Mouse (Mus musculus): ENCODE measurements around the gene Olfr661. TPM values are rescaled to one million over a fixed set of nuclear protein-coding genes. Genes with fewer than 3 reads are reported as not detected.

The Olfr661 gene
- polyA plus RNA-seq (2014; fragmentation: Nextera tagmentation; extraction: Ambion mirVana): not detected in 2 replicates

DNA sequence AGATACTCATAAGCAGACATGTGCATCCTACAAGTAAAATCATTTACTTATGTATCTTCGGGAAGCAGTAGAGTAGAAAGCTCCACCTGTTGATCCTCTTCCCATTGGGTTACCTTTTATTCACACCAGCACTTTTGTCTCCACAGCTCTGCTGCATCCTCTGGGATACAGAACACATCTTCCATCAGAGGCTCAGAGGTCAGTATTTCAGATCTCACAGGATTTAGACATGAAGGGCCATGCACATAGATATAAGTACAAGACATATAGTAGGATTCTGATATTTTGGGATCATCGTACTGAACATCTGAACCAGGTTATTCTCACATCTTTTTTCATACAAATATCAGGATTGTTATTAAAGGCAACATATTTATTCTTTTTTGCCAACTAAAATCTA lies at the start of gene Olfr661:
TSS of gene Olfr661 (plus strand) at position 301 of the 400 bp plus-strand sequence.
- no peaks in the 10 kb centered on the region for H3K4me1 ChIP-seq (ENCODE audit: control insufficient read depth in 2 of 2, insufficient read depth in 2 of 2, low read length in 2 of 2)
- WGBS: 70% methylated on average over 2 of the region's 2 CpGs
- no peak within 1 kb of the TSS for H3K4me2 ChIP-seq (ENCODE audit: low read length)
- H3K36me3 ChIP-seq (ENCODE audit: control insufficient read depth, insufficient read depth, low read length): no peaks in the 10 kb centered on the region
- no peak within 1 kb of the TSS for H3K9ac ChIP-seq (ENCODE audit: low read length)
- H3K9me3 ChIP-seq (ENCODE audit: control insufficient read depth, low read length): no peaks in the 10 kb centered on the region
- ATAC-seq (ENCODE audit: insufficient number of reproducible peaks, insufficient read depth, low FRiP score, low read depth): no peak
- H3K4me3 ChIP-seq (ENCODE audit: control insufficient read depth in 1 of 2, insufficient read depth in 1 of 2, low read depth in 1 of 2, low read length in 2 of 2): no peak within 1 kb of the TSS
- H3K27ac ChIP-seq (replicated peaks in 1 of 2; ENCODE audit: control insufficient read depth in 1 of 2, insufficient read depth in 1 of 2, low read depth in 2 of 2, low read length in 2 of 2): no peak within 1 kb of the TSS
- H3K27me3 ChIP-seq (ENCODE audit: control insufficient read depth, insufficient read depth, low read length): no peaks in the 10 kb centered on the region

DNA sequence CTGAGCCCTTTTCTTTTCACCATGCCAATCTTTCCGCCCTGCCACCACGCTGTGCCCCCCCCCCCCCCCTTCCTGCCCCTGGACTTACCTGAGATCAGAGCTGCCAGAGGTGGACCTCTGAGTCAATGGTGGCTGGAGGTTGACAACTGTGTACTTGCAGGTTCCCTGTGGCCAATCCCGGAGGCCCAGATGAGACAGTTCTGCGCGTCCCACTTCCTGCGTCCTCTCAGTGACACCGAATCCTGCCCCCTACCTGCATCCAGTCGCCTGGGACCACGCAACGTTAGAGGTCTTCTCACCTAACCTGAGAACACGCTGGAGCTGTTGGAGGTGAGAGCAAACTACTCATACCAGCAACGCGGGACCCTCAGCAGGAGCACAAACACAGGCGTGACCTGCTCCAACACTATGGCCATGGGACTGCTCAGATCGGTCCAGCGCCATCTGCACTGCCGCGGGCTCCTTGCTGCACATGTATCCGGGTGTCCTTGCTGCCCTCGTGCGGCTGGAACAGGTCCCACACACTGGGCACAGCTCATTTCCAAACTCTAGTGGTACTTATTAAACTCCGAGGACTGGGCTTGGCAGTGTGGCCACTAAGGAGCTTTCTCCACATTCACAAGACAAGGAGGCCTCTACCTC lies 39.3 kb upstream of the Olfr661 start, which contains the start of gene Olfr658:
TSS of gene Olfr658 (minus strand) at position 465 of the 642 bp plus-strand sequence.
- no peak within 1 kb of the TSS for H3K9ac ChIP-seq (ENCODE audit: low read length)
- peak within 1 kb of the TSS in 1 of 2 experiments; percentile 8; a peak in 1 of 4 replicates for H3K4me3 ChIP-seq (ENCODE audit: control insufficient read depth in 1 of 2, insufficient read depth in 1 of 2, low read depth in 1 of 2, low read length in 2 of 2)
- no peak for ATAC-seq (ENCODE audit: insufficient number of reproducible peaks, insufficient read depth, low FRiP score, low read depth)
- H3K27ac ChIP-seq (replicated peaks in 1 of 2; ENCODE audit: control insufficient read depth in 1 of 2, insufficient read depth in 1 of 2, low read depth in 2 of 2, low read length in 2 of 2): no peak within 1 kb of the TSS
- H3K36me3 ChIP-seq (ENCODE audit: control insufficient read depth, insufficient read depth, low read length): no peaks in the 10 kb centered on the region
- WGBS: 20% methylated on average over 21 of the region's 22 CpGs
- H3K9me3 ChIP-seq (ENCODE audit: control insufficient read depth, low read length): no peaks in the 10 kb centered on the region
- H3K4me1 ChIP-seq (ENCODE audit: control insufficient read depth in 2 of 2, insufficient read depth in 2 of 2, low read length in 2 of 2): no peaks in the 10 kb centered on the region
- no peaks in the 10 kb centered on the region for H3K27me3 ChIP-seq (ENCODE audit: control insufficient read depth, insufficient read depth, low read length)
- H3K4me2 ChIP-seq (ENCODE audit: low read length): peak within 1 kb of the TSS; percentile 55

DNA sequence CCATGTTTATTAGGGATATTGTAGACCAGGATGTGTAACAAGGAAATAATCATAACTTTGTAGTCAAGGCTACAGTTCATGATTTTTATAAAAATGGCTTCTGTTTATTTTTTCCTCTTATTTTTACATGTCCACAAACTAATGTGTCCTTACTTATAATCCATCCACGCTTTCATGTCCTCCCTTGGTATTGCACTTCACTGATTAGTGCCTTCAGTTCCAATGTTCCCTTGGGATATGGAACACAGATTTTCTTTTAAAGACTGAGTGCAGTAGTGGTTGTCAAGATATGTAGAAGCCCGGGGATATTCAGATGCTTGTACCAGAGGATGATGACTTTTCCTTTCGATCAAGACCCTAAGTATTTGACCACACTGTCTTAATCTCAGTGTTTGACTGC lies 19.8 kb upstream of the Olfr661 start, which contains the start of gene Olfr659:
TSS of gene Olfr659 (plus strand) at position 301 of the 400 bp plus-strand sequence.
- Histone ChIP-seq H3K4me2 (ENCODE audit: low read length) (no peak within 1 kb of the TSS), H3K27me3 (ENCODE audit: control insufficient read depth, insufficient read depth, low read length) (no peaks in the 10 kb centered on the region), H3K27ac (replicated peaks in 1 of 2; ENCODE audit: control insufficient read depth in 1 of 2, insufficient read depth in 1 of 2, low read depth in 2 of 2, low read length in 2 of 2) (no peak within 1 kb of the TSS), H3K9ac (ENCODE audit: low read length) (no peak within 1 kb of the TSS), H3K9me3 (ENCODE audit: control insufficient read depth, low read length) (no peaks in the 10 kb centered on the region), H3K36me3 (ENCODE audit: control insufficient read depth, insufficient read depth, low read length) (no peaks in the 10 kb centered on the region), H3K4me1 (ENCODE audit: control insufficient read depth in 2 of 2, insufficient read depth in 2 of 2, low read length in 2 of 2) (no peaks in the 10 kb centered on the region), H3K4me3 (ENCODE audit: control insufficient read depth in 1 of 2, insufficient read depth in 1 of 2, low read depth in 1 of 2, low read length in 2 of 2) (no peak within 1 kb of the TSS)
- WGBS: 72% methylated on average over 3 of the region's 3 CpGs
- ATAC-seq (ENCODE audit: insufficient number of reproducible peaks, insufficient read depth, low FRiP score, low read depth): no peak

Other genes starting within 250 kb of the Olfr661 start
- gene Trim30a, start 221.3 kb upstream of the Olfr661 start, polyA plus RNA-seq (2014; fragmentation: Nextera tagmentation; extraction: Ambion mirVana): 1.2 and 1.6 TPM in 2 replicates
- gene Trim30d, start 178.7 kb upstream of the Olfr661 start, polyA plus RNA-seq (2014; fragmentation: Nextera tagmentation; extraction: Ambion mirVana): 0.70 and 0.98 TPM in 2 replicates
- not detected in 2 replicates for gene Olfr651, start 136.4 kb upstream of the Olfr661 start, polyA plus RNA-seq (2014; fragmentation: Nextera tagmentation; extraction: Ambion mirVana)
- gene Olfr652, start 125.6 kb upstream of the Olfr661 start, polyA plus RNA-seq (2014; fragmentation: Nextera tagmentation; extraction: Ambion mirVana): not detected in 2 replicates
- not detected in 2 replicates for gene Olfr653, start 109.2 kb upstream of the Olfr661 start, polyA plus RNA-seq (2014; fragmentation: Nextera tagmentation; extraction: Ambion mirVana)
- gene Olfr654, start 99.5 kb upstream of the Olfr661 start, polyA plus RNA-seq (2014; fragmentation: Nextera tagmentation; extraction: Ambion mirVana): not detected in 2 replicates
- gene Olfr655, start 84.7 kb upstream of the Olfr661 start, polyA plus RNA-seq (2014; fragmentation: Nextera tagmentation; extraction: Ambion mirVana): not detected in 2 replicates
- not detected in 2 replicates for gene Olfr656, start 72.5 kb upstream of the Olfr661 start, polyA plus RNA-seq (2014; fragmentation: Nextera tagmentation; extraction: Ambion mirVana)
- not detected in 2 replicates for gene Olfr657, start 61.7 kb upstream of the Olfr661 start, polyA plus RNA-seq (2014; fragmentation: Nextera tagmentation; extraction: Ambion mirVana)
- not detected in 2 replicates for gene Olfr658, start 39.2 kb upstream of the Olfr661 start, polyA plus RNA-seq (2014; fragmentation: Nextera tagmentation; extraction: Ambion mirVana)
- gene Olfr659, start 19.7 kb upstream of the Olfr661 start, polyA plus RNA-seq (2014; fragmentation: Nextera tagmentation; extraction: Ambion mirVana): not detected in 2 replicates
- gene Usp17le, start 91.0 kb downstream of the Olfr661 start, polyA plus RNA-seq (2014; fragmentation: Nextera tagmentation; extraction: Ambion mirVana): not detected in 2 replicates
- not detected in 2 replicates for gene Usp17lb, start 156.1 kb downstream of the Olfr661 start, polyA plus RNA-seq (2014; fragmentation: Nextera tagmentation; extraction: Ambion mirVana)
- gene Usp17la, start 170.5 kb downstream of the Olfr661 start, polyA plus RNA-seq (2014; fragmentation: Nextera tagmentation; extraction: Ambion mirVana): not detected in 2 replicates
- not detected in 2 replicates for gene Olfr665, start 191.5 kb downstream of the Olfr661 start, polyA plus RNA-seq (2014; fragmentation: Nextera tagmentation; extraction: Ambion mirVana)
- gene Olfr666, start 209.5 kb downstream of the Olfr661 start, polyA plus RNA-seq (2014; fragmentation: Nextera tagmentation; extraction: Ambion mirVana): not detected in 2 replicates
- not detected in 2 replicates for gene Olfr667, start 235.0 kb downstream of the Olfr661 start, polyA plus RNA-seq (2014; fragmentation: Nextera tagmentation; extraction: Ambion mirVana)
- gene Olfr668, start 241.6 kb downstream of the Olfr661 start, polyA plus RNA-seq (2014; fragmentation: Nextera tagmentation; extraction: Ambion mirVana): not detected in 2 replicates
- gene Olfr669, start 247.7 kb downstream of the Olfr661 start, polyA plus RNA-seq (2014; fragmentation: Nextera tagmentation; extraction: Ambion mirVana): not detected in 2 replicates

Data from heart, embryonic 14.5 days (tissue).